Mouse (Mus musculus) cerebellum, adult 18-20 months (tissue): Measurements from ENCODE around the gene Olfr524.

Source experiments
- DNase-seq, 2 experiments: peaks; one replicate each; pipeline ENCODE4 v3.0.0; 2021

The Olfr524 gene

DNA sequence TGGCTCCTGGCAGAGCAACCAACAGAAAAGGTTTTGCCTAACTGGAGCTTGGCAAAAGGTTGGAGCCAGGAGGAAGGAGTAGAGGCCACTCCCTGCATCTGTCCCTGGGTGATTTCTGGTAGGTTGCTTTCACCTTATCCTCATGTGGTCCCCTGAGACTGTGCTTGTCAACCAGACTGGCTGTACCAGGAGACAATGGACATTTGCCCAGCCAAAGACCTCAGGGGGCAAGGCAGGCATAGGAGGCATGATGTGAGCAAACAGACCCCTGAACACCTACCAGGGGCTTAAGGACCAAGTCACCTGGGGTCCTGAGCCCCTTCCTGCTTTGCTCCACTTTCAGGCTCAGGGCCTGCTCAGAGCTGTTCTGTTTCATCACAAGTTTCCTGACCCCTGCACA lies at the start of gene Olfr524:
Olfr524 (minus strand) TSS at position 101 of the 400 bp plus-strand sequence.
- no peak for DNase-seq

DNA sequence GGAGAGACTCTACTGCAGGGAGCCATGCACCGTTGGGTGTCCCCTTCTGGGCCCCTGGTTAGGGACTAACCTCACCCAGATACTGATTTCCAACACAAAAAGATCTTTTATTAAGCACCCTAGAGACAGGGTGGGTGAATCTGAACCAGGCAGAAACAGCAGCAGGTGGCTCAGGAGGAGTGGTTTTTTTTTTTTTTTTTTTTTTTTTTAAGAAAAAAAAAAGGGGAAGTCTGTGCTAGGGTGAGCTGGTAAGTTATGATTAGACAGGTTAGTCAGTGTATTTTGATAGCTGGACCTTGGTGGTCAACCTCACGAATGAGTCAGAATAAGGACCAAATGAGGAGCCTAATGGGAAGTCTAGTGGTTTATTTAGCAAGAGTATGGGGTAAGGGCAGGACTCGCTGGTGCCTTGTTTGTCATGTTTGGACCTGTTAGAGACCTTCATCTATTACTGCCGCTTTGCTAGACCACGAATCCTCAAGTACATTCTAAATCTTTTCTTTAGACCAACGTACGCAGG lies 48.1 kb upstream of the Olfr524 start:
- DNase-seq: no peak

DNA sequence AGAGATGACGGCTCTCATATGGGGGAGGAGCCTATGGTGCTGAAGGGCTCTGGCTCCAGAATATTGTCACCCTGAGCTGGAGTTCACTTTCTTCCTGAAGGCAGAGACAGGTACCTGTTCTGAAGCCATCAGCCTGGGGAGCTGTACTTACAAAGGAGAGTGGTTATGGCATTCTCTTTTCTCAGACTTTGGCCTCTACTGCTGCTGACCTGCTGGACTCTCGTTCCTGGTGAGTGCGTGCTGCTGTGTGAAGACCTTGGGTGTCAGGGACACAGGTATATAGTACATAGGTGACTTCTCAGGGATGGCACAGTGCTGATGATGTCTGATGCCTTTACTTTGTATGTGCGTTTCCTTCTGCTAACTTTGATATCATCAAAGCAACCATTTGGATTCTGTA lies 41.5 kb upstream of the Olfr524 start, which contains the start of gene 5830411N06Rik:
5830411N06Rik (plus strand) TSS at position 69 of the 400 bp plus-strand sequence.
- DNase-seq: no peak

DNA sequence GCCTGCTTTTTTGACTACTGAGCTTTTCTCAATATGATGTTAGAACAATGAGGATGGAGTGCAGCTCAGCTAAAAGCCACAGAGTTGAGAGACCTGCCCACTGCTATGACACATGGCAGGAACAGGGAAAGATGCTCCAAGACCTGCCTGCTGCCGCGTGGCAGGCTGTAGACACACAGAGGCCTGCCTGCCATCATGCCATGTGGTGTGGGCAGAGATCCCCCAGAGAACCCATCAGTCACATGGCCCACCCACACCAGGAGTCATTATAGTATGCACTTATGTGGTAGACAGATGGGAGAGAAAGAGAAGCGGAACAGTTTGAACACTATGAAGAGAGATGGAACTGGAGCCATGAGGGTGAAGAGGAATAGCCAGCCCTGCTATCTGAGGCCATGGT lies 27.9 kb upstream of the Olfr524 start:
- DNase-seq: no peak

DNA sequence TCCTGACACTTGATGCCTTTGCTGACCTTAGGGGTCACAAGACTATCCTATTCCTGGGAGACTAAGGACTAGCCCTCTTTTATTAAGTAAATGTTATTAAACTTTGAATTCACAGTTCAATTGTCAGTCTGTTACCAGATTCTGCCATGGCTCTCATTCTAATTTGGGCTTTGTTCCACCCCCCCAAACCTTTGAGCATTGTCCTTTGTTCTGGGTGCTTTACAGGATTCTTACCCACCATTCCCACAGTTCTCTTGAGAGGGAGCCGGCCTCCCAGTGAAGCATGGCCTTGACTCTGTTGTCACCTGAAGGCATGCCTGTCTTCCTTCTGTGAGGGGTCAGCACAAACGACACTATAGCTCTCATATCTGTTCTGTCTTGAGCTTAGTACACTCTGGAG lies 25.3 kb upstream of the Olfr524 start:
- no peak for DNase-seq

DNA sequence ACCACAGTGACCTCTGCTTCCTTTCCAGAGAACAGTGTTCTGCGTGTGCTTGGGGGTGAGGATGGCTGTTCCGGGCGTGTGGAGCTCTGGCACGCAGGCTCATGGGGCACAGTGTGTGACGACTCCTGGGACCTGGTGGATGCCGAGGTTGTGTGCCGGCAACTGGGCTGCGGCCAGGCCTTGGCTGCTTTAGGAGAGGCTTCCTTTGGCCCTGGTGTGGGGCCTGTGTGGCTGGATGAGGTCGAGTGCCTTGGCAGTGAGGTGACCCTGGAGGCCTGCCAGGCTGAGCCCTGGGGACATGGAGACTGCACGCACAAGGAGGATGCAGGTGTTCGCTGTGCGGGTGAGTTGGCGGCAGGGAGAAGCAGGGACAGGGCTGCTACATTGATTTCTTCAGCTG lies 22.7 kb upstream of the Olfr524 start:
- no peak for DNase-seq

DNA sequence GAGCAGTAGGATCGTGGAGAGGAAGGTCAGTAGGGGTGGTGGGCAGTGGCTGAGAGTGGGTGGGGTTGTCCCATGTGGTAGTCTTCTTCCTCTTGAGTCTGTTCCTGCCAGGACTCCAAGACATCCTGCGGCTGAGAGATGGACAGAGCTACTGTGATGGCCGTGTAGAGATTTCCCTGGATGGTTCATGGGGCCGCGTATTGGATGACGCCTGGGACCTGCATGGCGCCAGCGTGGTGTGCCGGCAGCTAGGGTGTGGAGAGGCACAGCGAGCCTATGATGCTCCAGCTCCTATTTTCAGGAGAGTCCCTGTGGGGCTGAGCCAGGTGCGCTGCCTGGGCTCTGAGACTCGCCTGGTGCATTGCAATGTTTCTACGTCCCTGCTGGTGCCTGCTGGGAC lies 18.4 kb upstream of the Olfr524 start:
- DNase-seq: no peak

DNA sequence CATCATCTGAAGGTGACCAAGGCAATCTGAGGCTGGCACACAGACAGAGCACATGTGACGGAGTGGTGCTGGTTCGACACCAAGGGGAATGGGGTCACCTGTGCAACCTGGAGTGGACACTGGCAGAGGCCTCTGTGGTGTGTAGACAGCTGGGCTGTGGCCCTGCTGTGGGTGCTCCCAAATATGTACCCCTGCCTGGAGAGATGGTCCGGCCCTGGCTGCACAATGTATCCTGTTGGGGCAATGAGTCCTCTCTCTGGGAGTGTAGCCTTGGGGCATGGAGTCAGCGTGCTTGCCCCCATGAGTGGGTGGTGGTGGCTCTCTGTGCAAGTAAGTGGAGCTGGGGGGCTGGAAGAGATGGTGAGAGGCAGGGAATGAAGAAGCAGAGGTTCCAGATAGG lies 14.6 kb upstream of the Olfr524 start:
- no peak for DNase-seq

DNA sequence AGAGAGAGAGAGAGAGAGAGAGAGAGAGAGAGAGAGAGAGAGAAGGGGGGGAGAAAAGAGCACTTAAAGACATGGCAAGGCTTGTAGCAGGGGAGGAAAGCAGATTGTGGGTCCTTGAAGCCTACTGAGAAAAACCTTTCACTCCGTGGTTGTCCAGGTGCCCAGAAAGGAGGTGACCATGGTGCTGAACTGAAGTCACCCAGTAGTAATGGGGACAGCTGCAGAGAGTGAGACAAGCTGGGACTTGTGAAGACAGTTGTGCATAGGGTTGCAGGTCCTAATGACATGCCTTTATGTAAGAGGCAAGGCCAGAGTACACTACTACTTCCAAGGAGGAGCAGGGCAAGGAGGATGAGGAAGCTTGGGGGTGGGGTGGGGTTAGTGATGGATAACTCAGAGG lies 13.5 kb upstream of the Olfr524 start:
- DNase-seq: no peak

DNA sequence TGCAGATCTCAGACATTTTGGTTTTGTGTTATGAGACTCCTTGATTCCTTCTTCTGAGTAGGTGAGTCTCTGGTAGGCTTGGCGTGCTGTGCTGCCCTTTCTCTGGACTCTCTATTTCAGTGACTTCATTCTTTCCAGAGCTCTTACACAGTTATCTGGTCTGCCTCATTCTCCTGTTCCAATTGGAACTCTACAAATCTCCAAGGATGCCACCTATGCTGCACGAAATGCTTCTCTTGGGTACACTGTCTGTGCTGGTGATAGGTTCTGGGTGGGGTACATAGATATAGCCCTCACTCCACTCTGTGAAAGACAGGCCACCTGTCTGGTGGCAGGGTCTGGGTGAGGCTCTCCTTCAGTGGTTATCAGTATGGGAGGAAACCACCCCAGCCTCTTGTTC lies 12.2 kb upstream of the Olfr524 start, which contains the start of gene Cd163l1:
Cd163l1 (plus strand) TSS at position 301 of the 400 bp plus-strand sequence.
- DNase-seq: no peak

DNA sequence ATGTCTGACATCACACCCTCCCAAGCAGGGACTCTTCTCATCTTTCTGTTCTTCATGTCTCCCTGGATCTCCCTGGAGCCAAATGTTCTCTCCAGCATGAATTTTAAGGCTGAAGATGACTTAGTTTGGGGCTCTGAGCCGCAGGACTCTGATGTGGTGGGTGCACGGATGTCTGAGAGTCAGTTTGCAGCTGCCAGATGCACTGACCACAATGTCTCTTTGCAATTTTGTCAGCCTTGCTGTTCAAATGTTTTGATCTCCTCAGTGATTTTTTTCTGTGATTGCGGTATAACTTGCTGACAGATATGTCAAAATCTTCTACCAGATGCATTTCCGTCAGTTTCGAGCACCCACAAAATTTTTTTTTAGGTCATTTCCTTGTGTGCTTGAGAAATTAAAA lies 8.1 kb upstream of the Olfr524 start:
- DNase-seq: no peak

DNA sequence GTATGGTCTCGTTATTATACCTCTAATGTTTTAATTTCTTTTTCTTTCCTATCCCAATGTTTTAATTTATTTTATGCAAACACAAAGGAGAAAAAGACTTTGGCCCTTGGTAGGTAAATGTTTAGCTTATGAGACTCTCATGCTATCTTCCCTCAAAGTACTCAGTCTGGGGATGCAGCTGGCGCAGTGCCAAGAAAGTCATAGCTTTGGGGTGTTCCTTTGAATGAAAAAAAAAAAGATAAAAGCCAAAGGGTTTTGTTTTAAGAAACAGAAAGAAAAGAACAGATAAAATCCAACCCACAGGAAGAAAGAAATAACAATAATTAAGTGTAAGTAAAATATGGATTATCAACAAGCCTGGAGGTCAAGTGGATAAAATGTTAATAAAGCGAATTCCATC lies 2.9 kb upstream of the Olfr524 start:
- DNase-seq: no peak

DNA sequence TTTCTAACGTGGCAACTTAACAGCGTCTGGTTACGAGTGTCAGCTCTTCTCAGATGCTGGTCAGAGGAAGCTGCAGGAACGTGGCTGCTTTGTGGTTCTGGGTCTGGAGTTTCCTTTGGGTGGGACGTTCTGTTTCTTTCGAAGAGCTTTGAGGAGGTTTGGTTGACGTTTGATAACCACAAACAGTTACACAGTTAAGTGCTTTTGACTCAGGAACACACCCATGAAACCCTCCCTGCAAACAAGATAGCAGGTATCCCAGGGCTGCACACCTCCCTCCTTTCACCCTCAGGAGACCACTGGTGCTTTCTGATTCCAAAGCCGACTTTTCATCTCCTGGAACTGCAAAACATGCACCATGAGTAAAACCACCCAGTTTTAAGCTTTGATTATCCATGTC lies 2.4 kb upstream of the Olfr524 start:
- DNase-seq: no peak

DNA sequence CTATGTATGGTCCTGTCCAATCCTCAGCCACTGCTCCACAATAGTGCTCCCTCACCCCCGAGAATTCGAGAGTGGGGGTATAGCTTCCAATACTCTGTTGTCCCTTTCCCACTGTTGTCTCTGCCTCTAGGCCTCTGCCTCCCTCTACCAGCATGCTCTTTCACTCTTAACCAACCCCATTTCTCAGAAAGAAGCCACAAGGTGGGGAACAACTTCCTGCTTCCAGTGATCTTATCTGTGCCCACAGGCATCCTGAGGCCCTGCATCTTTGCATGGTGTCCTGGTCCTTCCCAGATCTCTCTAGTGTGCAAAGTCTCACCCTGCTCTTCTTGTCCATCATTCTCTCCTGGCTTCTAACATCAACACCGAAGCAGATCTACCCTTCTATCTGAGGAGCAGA lies 1.1 kb upstream of the Olfr524 start:
- DNase-seq: no peak

DNA sequence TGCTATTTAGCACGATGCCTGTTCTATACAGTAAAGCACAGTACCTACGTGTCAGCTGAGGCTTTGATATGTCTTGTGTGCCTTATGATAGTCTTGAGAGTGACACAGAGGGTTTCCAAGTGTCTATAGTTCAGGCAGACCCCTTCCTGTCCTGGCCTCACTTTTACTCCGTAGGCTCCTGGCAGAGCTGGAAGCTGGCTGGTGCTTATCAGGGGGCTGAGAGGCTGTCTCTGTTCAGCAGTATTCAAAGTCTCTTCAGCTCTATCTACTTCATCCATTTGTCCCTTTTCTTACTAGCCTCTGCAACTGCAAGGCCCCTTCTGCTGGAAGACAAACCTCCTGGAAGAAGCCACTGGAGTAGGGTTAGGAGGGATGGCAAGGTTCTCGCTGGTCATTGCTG lies 4.7 kb downstream of the Olfr524 start:
- DNase-seq: no peak

DNA sequence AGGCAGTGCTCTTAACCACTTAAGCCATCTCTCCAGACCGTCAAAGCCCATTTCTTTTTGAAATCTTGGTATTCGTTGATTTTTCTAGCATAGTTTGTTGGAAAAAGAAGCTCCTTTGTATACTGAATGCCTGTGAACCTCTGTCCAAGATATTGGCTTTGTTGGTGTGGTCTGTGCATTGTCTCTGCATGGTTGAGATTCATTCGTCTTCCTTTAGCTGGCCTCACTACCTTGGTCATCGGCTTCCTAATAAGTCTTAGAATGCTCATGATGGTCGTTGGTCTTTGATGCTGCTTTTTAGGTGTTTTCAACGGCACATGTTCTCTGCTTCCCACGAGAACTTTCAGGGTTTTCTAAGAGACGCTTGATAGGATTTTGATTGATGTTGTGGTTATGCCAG lies 9.8 kb downstream of the Olfr524 start:
- no peak for DNase-seq

DNA sequence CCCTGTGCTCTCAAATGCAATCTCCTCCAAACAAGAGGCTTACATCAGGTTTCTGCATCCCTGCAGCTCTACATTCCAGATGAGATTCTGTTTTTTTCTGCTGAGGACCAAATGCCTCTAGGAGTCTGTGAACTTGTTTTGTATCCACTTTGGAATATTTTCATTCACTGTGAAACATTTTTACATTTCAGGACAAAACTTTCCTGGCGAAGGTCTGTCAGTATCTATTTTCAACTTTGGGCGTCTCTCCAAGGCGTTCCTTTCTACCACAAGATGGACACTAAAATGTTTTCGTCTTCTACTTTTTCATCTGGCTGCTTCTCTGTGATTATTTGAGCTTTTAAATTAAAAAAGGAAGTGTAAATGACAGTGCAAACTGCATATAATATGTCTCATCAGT lies 11.7 kb downstream of the Olfr524 start:
- DNase-seq: no peak

DNA sequence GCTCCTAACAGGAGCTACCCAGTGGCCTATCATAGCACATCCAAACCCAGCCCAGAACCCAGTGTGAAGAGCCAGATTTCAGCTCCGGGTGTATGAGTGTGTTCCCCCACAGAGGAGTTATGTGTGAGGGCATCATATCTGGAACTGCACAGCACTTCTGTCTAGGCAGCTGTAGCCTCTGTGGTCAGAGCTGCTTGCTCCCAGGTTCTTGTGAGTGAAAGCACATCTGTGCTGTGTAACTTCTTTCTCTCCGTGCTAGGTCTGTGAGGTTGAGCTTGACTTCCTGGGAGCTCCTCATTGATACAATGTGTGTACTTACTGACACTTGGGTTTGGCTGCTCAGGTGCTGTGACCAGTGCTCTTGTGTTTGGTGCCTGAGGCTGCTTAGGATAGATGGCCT lies 12.9 kb downstream of the Olfr524 start:
- DNase-seq: no peak

DNA sequence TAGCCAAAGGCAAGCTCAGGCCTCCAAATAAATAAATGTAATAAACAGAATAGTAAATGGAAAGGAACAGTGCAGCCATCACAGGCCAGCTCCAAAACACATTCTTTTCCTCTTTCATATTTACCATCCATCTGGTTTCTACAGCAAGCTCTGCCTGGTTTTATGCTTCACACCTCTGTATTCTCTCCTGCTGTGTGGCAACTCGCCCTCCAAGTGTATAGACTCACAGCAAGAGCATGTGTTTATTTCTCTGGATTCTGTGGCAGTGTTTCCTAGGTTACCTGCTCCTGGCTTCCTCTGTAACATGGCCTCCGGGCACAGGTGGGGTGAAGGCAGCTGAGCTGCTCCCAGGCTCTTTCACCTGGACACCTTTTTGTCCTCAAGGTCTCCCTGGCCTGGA lies 13.3 kb downstream of the Olfr524 start:
- no peak for DNase-seq

DNA sequence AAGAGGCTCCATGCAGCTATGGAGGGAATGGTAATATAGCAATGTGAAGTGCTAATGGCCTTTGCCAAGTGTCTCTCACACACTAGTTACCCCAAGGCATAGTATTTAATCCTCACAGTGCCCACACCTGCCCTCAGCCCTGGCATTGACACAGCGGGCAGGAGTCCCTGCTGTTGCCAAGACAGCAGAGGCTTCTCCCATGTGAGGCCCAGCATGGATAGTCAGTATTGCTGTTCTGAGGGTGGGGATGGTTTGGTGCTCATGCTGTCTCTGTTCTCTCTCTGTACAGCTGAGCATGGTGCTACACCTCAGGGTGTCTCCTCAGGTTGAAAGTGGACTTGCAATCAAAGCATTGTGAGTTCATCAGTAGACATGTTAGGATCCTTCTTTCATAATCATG lies 15.3 kb downstream of the Olfr524 start:
- no peak for DNase-seq

DNA sequence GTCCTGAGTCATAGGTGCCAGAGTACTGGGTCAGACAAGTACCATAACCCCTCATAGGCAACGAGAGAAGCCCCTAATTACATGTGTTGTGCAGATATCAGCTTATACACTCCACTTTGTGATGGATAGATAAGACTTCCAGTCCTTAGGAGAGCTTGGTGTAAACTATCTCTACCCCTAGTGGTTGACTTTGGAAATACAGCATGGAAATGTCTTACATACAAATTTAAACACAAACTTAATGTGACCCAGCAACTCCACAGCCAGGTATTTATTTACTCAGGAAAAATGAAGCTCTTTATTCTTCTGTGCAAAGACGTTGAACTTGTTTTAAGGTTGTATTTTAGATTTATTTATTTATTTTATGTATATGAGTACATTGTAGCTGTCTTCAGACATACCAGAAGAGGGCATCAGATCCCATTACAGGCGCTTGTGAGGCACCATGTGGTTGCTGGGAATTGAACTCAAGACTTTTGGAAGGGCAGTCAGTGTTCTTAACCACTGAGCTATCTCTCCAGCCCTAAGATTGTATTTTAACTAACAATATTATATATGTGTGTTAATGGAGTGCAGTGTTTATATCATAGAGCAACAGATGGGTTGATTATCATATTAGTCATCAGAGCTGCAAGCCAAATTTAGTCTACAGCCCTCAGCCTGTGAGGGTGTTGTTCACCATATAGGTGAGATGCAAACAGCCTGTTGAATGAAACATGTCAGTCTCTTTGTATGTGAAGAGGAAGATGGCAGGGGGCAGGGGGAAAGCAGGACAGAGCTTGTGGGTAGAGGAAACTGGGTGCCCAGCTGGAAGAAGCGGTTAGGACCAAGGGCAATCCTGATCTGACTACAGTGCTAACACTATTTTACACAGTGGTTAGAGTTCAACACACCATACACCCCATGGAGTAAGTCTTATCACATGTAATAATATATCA lies 17.1 kb downstream of the Olfr524 start:
- DNase-seq: no peak

DNA sequence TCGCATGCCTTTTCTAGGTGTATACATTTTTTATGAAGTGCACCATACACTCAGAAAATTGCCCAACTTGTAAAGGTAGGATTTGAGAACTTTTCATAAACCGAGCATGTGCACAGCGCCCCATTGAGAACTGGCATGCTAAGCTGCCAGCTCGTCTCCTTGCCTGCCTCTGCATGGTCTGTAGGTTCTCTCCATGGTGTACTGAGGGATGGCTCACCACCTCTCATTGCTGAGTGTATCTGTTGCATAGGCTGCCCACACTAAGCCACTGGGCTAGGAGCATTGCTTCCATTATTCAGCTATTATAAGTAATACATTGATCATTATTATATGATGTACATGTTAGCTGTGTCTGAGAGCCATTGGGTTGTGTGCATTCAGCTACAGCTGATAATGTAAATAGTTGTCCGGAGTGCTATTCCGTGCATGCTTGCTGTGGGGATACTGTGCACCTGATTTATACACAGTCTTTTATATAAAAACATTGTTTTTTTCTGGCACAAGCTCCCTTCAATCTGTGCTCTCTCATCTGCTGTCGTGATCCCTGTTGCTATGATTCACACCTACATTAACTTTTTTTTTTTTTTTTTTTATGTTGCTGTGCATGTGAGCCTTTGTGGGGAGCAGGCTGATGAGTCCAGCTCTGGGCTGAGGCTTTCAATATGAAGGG lies 17.9 kb downstream of the Olfr524 start:
- no peak for DNase-seq

DNA sequence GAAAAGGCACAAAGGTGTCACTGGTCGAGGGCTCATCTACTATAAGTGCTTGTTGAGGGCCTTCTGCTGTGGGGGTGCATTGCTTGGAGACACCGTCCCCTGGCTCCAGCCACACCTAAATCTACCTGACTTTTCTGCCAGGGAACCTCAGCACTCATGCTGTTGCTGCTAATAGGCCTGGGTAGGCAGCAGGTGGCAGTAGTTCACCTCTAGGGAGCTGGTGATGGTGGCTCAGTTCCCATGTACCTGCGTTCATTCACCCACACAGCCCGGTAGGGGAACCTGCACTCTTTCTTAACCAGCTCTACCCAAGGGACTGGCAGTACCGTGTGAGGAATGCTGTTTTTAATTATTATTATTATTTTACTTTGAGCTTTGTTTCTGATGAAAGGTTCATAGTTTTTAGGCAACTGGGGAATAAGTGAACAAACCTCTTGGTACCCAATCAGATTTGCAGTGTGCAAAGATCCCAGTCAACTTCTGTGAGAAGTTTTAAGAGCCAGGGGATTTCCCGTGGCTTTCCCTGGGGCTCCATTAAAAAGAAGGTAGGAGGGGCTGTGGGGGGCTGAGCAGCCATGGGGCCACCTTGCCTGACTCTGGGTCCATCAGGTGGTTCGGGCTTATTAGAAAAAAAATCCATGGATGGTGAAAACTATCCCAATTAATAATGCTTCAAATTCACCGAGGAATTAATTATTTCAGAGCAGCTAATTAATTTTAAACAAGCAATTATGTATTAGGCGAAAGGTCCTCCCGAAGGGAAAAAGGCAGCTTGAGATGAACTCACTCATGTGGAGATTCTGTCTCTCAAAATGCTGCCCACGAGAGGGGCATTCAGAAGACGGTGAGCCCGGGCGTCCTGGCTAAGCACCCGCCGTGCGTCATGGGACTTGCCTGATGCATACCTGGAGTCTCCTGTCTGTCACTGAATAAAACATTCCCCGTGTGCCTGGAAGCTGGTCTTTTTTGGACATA lies 18.8 kb downstream of the Olfr524 start:
- DNase-seq: peak in 1 of 2 experiments; percentile 8
